Mouse (Mus musculus) embryo, embryonic 11.5 days (tissue): ENCODE data around the gene 6430571L13Rik.

Experiments used
- DNase-seq: peaks from one replicate; pipeline ENCODE4 v3.0.0-alpha.2; 2012; ENCODE audit warnings: low read depth, low spot score

Gene 6430571L13Rik

DNA sequence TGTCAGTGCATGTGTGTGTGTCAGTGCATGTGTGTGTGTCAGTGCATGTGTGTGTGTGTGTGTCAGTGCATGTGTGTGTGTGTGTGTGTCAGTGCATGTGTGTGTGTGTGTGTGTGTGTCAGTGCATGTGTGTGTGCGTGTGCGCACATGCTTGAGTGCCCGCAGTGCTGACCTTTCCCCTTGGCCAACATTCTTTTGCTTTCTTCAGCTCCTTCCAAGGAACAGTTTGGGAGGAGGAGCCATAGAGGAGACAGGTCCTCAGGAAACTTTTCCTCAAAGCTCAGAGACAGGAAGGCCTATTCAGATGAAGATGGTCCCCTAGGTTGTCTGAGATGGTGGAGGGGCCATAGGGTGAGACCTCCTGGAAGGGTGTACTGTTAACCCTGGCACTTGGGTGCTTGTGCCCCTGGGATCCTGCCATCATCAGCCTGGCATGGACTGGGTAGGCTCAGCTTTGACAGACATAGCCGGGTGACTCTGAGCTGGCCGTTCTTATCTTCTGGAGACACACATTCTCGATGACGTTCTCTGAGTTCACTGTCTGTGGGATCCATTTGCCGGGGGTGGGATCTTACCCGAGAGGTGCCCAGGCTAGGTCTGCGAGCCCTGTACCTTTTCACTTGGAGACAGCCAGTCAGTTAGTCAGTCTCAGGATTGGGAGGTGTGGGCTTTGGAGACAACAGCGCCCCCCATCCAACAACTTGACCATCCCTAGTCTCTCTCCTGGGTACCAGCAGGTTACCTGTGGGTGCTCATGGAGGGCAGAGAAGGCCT, 33.1 kb upstream of the 6430571L13Rik start:
- DNase-seq, result no peak

DNA sequence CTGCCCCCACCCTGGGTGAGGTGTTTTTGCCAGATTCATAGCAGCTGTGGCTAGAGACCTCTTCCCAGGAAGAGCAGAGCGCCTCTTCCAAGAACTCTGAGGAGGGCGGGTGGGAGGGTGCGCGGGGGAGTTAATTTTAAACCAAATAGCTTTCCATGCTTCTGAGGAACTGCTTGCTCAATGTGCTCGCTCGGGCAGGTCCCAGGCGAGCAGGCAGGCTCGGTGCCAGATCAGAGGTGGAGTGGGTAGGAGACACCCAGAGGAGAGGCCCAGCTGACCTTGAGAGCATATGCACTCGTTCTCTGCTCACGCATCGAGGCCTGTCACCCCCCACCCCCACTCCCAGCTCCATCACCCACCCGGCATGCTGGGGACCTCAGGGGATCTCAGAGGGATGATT, 32.5 kb upstream of the 6430571L13Rik start:
- no peak for DNase-seq

DNA sequence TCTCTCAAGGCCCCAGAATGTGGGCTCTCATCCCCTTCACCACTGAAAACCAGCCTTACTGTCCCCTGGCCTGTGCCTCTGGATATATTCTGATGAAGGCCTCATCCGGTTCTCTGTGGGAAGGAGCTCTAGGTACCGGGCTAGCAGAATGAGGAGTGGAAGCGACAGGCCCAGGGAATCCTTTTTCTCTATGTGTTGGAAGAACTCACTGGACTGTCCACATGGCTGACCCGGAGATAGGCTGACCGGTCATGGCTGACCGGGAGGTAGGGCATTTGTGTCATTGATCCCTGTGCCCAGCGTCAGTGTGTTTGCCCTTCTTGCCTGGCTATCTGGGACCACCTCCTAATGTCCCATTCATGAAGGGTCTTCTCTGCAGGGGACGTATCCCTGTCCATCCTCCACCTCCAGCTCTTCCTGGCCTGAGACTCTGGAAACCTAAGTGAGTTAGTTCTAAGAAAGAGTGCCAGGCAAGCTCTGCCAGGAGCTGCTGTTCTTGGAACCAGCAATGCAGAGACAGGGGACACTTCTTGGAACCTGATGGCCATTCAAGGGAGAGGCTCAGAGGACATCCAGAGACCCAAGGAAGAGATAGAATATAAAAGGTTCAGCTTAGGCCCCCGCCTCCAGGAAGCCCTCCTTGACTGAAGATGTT, 31.9 kb upstream of the 6430571L13Rik start:
- DNase-seq, result no peak

DNA sequence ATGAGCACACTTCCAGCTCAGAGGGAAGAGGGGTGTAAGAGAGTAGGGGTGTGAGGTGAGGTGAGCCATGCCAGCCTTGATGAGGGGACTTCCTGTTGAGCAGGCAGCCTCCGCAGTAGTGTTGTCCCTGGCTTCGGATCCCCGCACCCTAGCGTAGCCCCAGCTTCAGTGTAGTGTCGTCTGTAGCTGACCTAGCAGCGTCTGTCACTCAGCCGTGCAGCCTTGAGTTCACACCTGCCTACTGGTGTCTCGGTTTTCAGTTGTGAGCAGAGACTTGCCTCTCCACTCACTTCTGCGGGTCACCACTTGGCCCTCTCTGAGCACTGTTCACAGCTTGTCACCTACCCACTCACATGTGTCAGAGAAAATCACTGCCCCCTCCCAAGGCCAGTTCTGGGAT, 31.2 kb upstream of the 6430571L13Rik start:
- no peak for DNase-seq

GRCm38 (mm10) chr9:107309600-107309999, 30.8 kb upstream of the 6430571L13Rik start:
- DNase-seq, result no peak

- no peak for DNase-seq
Measured at GRCm38 (mm10) chr9:107312811-107313584, 27.4 kb upstream of the 6430571L13Rik start.

DNA sequence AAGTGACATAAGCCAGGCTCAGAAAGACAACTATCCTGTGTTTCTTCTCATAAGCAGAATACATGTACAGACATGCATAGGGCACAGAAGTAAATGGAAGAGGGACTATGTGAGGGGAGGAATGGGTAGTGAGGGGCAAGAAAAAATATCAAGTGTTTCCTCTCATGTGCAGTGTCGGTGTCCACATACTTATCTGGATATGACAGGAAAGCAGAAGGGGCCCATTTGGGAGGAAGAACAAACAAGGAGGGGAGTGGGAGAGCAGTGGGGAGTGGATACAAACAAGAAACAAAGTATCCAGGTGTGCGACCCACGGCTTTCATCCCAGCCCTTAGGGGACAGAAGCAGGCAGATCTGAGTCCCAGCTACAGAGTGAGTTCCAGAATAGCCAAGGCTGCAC, 26.5 kb upstream of the 6430571L13Rik start:
- no peak for DNase-seq

- no peak for DNase-seq
Measured at GRCm38 (mm10) chr9:107315791-107316190, 24.6 kb upstream of the 6430571L13Rik start.

GRCm38 (mm10) chr9:107322461-107323050, 17.8 kb upstream of the 6430571L13Rik start:
- no peak for DNase-seq

GRCm38 (mm10) chr9:107323558-107323957, 16.8 kb upstream of the 6430571L13Rik start:
- DNase-seq, result no peak

GRCm38 (mm10) chr9:107324799-107325561, 15.4 kb upstream of the 6430571L13Rik start:
- DNase-seq, result no peak

- DNase-seq, result no peak
Measured at GRCm38 (mm10) chr9:107325904-107326303, 14.5 kb upstream of the 6430571L13Rik start.

GRCm38 (mm10) chr9:107327879-107328620, 12.4 kb upstream of the 6430571L13Rik start:
- no peak for DNase-seq

GRCm38 (mm10) chr9:107330791-107331190, 9.6 kb upstream of the 6430571L13Rik start:
- DNase-seq, result no peak

DNA sequence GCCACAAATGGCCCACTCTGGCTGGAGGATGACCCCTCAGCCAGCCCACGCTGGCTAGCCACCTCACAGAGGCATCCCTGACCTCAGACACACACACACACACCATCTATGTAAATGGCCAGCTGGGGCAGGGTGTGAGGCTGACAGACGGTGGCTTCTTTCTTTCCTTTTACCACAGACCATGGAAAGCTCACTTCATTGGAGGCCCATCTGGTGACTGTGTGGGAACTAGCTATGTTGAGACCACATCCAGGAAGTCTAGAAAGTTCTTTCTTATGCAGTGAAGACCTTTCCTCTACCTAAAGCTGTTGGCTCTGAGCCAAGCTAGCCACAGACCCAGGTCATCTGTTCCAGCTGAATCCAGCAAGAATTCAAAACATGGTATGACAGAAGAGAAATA, 6.7 kb upstream of the 6430571L13Rik start:
- no peak for DNase-seq

DNA sequence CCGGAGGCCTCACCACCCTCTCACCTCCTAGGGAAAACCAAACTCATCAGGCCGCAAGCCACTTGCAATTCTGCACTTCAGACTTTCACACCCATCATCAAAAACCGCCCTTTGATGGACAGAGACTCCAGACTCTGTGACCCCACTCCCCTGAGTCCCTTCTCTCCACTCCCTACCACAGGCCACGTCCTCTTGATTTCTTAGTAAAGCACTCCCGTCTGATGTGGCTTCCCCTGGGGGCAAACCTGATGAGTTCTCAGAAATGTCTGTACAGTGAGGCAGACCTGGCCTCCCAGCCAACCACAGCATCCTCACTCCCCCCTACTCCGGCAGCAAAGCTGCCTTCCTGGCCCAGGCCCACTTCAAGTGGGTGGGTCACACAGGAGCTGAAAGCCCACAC, 6.0 kb upstream of the 6430571L13Rik start:
- DNase-seq, result no peak

- DNase-seq, result no peak
Measured at GRCm38 (mm10) chr9:107335046-107335445, 5.4 kb upstream of the 6430571L13Rik start.

GRCm38 (mm10) chr9:107335909-107336308, 4.5 kb upstream of the 6430571L13Rik start:
- DNase-seq, result peak; percentile 24

DNA sequence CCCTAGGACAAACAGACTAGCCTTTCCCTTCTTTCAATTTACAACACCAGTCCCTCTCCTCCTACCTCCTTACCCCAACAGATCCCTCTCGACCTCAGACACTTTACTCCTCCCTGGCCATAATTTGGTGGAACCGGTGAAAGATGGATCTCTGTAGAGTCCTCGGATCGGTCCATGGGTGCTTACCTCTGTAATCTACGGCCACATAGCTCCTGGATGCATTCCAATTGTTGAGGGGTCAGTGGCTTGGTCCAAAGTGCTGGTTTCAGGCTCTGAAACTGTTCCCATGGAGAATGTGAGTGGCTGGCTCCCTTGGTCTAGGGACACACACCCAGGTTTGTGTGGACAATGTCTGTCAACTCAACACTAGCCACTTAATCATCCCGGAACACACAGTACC, 4.0 kb upstream of the 6430571L13Rik start:
- no peak for DNase-seq

GRCm38 (mm10) chr9:107338172-107338883, 2.1 kb upstream of the 6430571L13Rik start, which contains the start of gene Hemk1:
Gene Hemk1 (minus strand): TSS chr9:107338350.
- DNase-seq, result peak; percentile 82
